Mouse (Mus musculus) heart, embryonic 11.5 days (tissue): ENCODE measurements at regions not wholly inside any gene's neighbourhood (a gene's known extent, or its start where the extent isn't known, plus 50 kb on each side); places are given as distances from the start of the nearest gene placed in this dataset.

Experiments
- ATAC-seq: fragments of 200-750 bp; cut with Nextera tagmentation; replicated peaks from 2 replicates; pipeline ENCODE4 v1.8.0; 2017; ENCODE audit warnings: moderate library complexity; ENCODE audit not compliant: insufficient number of reproducible peaks, low FRiP score, low TSS enrichment
- H3K27ac ChIP-seq: fragments of 300-500 bp; sonication (generic); 2 replicates; pipeline ENCODE4 v1.5.1; 2014; ENCODE audit warnings: mild to moderate bottlenecking, low read depth, low read length
- H3K27me3 ChIP-seq: fragments of 300-500 bp; sonication (generic); 2 replicates; pipeline ENCODE4 v1.6.1; 2014; ENCODE audit warnings: mild to moderate bottlenecking, low read length, mixed read lengths; ENCODE audit not compliant: control insufficient read depth, insufficient read depth
- H3K36me3 ChIP-seq: fragments of 300-500 bp; sonication (generic); 2 replicates; pipeline ENCODE4 v1.6.1; 2014; ENCODE audit warnings: mild to moderate bottlenecking, low read length, moderate library complexity, mixed read lengths; ENCODE audit not compliant: control insufficient read depth, insufficient read depth
- H3K4me1 ChIP-seq: fragments of 300-500 bp; sonication (generic); 2 replicates; pipeline ENCODE4 v1.6.1; 2014; ENCODE audit warnings: low read length; ENCODE audit not compliant: control insufficient read depth, insufficient read depth
- H3K4me2 ChIP-seq: fragments of 300-500 bp; sonication (generic); 2 replicates; pipeline ENCODE4 v1.6.1; 2014; ENCODE audit warnings: mild to moderate bottlenecking, moderate library complexity
- H3K4me3 ChIP-seq: fragments of 300-500 bp; sonication (generic); 2 replicates; pipeline ENCODE4 v1.5.1; 2014; ENCODE audit warnings: low read depth, low read length
- H3K9ac ChIP-seq: fragments of 300-500 bp; sonication (generic); 2 replicates; pipeline ENCODE4 v1.6.1; 2014; ENCODE audit warnings: mild to moderate bottlenecking, low read depth, low read length, moderate library complexity
- H3K9me3 ChIP-seq: fragments of 300-500 bp; sonication (generic); replicated peaks from 2 replicates; pipeline ENCODE4 v1.6.1; 2016; ENCODE audit warnings: low read length; ENCODE audit not compliant: control insufficient read depth
- WGBS: fragments of 180-500 bp; shearing (Covaris S2); extraction: QIAGEN DNeasy Blood & Tissue Kit; methylation state at CpG from one replicate; pipeline ENCODE4 v1.1.7; 2014; ENCODE audit not compliant: insufficient replicate concordance; 5-methylcytosine and 5-hydroxymethylcytosine counted together

DNA sequence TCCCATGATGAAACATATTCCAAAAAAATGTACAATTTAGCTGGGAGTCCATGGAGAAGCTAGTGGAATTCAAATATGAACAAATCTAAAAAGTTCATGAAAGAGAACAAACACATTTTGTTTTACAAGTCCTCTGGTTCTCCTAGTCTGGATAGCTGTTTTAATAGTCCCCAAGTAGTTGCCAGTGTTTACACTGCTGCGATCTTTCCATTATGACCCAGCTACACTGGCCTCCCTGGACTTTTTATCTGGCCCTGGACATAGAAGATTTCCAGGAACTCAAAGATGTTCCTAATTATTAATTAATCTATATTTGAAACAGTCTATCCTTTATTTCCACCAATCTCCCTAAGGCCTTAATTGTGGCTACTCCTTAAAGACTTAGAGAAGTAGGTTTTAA is 232.1 kb downstream of the Atp6ap1l start:
- H3K27ac ChIP-seq, result no peak overlapping the region
- WGBS, result 71% methylated on average over 1 of the region's 1 CpGs
- H3K36me3 ChIP-seq, result no peaks in the 10 kb centered on the region
- no peak overlapping the region for H3K4me3 ChIP-seq
- no peaks in the 10 kb centered on the region for H3K4me1 ChIP-seq
- no peaks in the 10 kb centered on the region for H3K27me3 ChIP-seq
- no peak overlapping the region for H3K9ac ChIP-seq
- H3K9me3 ChIP-seq, result no peaks in the 10 kb centered on the region
- no peak overlapping the region for H3K4me2 ChIP-seq
- ATAC-seq, result no peak

DNA sequence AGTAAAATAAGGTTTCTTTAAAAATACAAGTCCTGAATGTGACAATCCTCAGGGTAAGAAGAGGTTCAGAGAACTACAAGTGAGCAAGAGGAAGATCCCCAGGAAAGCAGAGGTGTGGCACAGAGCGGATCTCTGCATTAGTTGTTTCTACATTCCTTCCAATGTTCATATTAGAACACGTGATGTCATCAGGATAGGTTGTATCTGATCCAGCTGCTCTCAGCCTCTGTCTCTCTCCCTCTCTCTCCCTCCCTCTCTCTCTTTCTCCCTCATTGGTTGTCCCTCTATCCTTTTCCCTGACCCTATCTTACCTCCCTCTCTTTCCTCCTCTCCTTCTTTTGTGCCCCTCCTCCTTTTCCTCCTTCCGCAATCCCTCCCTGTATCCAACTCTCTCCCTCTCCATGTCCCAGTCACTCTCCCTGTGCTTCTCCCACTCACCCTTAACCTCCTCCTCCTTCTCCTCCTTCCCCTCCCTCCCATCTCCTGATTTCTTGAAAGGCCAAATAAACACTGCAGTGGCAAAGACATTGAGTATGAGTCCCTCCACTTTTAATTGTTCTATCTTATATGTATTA is 243.5 kb downstream of the Atp6ap1l start:
- ATAC-seq, result no peak
- no peaks in the 10 kb centered on the region for H3K9me3 ChIP-seq
- WGBS, result 72% methylated on average over 3 of the region's 3 CpGs
- no peaks in the 10 kb centered on the region for H3K27me3 ChIP-seq
- H3K27ac ChIP-seq, result no peak overlapping the region
- H3K36me3 ChIP-seq, result no peaks in the 10 kb centered on the region
- H3K9ac ChIP-seq, result no peak overlapping the region
- H3K4me1 ChIP-seq, result no peaks in the 10 kb centered on the region
- H3K4me3 ChIP-seq, result no peak overlapping the region
- no peak overlapping the region for H3K4me2 ChIP-seq

DNA sequence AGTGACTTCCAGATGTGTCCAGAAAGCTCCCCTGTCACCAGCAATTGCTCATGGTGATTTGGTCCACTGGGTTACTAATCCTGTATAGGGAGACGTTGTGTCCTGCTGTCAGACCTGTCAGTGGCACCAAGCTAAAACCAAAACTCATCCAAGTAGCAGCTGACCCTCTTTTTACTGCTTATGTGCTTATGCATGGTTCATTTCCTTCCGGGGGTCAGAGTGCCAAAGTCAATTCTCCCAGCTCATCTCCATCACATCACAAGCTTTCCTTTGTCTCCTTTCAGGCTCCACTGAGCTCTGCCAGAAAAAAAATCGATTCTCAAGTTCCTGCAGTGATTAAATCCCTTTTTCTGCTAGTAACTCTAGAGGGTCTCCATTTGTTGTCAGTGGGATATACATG is 244.2 kb downstream of the Atp6ap1l start:
- H3K27ac ChIP-seq, result no peak overlapping the region
- H3K27me3 ChIP-seq, result no peaks in the 10 kb centered on the region
- no peak for ATAC-seq
- H3K4me3 ChIP-seq, result no peak overlapping the region
- no peaks in the 10 kb centered on the region for H3K9me3 ChIP-seq
- no peak overlapping the region for H3K4me2 ChIP-seq
- H3K4me1 ChIP-seq, result no peaks in the 10 kb centered on the region
- no peak overlapping the region for H3K9ac ChIP-seq
- H3K36me3 ChIP-seq, result no peaks in the 10 kb centered on the region
- WGBS, result 31% methylated on average over 3 of the region's 3 CpGs

DNA sequence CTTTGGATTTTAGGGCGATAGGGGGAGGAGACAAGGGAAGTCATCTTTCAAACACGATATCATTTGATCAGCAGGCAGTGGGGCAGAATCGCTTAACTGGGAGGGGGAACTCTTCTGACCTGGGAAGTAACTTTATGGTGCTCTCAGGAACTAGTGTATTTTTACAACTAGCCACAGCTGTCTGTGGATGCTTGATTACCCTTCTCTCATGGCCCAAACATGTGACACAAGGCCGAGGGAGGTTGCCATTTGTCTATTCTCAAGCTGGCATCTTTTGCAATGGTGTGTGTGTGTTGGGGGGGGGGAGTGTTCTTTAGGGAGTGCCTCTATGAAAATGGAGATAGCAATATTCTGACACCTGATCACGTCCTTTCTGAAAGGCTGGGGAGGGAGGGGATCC is 246.1 kb downstream of the Atp6ap1l start:
- H3K27me3 ChIP-seq, result no peaks in the 10 kb centered on the region
- H3K27ac ChIP-seq, result no peak overlapping the region
- H3K4me2 ChIP-seq, result no peak overlapping the region
- 79% methylated on average over 5 of the region's 5 CpGs for WGBS
- H3K36me3 ChIP-seq, result no peaks in the 10 kb centered on the region
- H3K9me3 ChIP-seq, result no peaks in the 10 kb centered on the region
- ATAC-seq, result no peak
- no peak overlapping the region for H3K9ac ChIP-seq
- no peak overlapping the region for H3K4me3 ChIP-seq
- no peaks in the 10 kb centered on the region for H3K4me1 ChIP-seq

DNA sequence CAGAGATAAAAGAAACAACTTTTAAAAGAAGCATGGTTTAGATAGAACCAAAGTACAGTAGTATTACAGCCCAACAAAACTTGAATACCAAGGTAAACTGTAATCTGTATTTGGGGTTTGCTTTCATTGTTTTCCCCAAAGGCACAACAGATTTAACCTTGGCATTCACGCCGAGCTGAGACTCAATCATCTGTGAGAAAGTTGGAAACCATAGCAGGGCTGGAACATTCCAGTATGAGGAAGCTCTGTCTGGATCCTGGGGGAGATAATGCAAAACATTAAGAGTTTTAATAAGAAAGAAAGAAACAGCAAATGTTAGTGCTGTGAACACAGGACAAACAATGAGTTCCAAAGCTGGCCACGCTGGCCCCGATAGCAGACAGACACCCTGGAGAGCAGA is 258.8 kb downstream of the Atp6ap1l start:
- no peak for ATAC-seq
- 58% methylated on average over 4 of the region's 4 CpGs for WGBS
- H3K36me3 ChIP-seq, result no peaks in the 10 kb centered on the region

DNA sequence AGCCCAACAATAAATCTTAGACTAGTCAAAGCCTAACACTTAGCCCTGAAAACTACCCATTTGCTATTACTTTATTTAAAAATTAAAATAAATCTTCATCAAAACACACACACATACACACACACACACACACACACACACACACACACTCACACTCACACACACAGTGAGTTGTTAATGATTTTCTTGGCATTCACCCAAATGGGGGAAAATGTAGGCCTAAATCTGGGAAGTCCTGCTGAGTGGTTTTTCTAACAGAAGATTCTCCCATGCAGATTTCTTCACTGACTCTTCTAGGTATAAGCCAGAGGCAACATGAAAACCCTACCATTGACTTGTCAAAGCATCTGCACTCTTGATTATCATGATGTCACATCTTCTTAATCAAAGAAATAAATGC is 260.9 kb downstream of the Atp6ap1l start:
- no peak for ATAC-seq
- no peak overlapping the region for H3K4me3 ChIP-seq
- H3K4me1 ChIP-seq, result no peaks in the 10 kb centered on the region
- no peak overlapping the region for H3K9ac ChIP-seq
- H3K27me3 ChIP-seq, result no peaks in the 10 kb centered on the region
- no peaks in the 10 kb centered on the region for H3K36me3 ChIP-seq
- H3K9me3 ChIP-seq, result no peaks in the 10 kb centered on the region
- no peak overlapping the region for H3K4me2 ChIP-seq
- no peak overlapping the region for H3K27ac ChIP-seq

More for the DNA sequence above, 258.8 kb downstream of the Atp6ap1l start:
- H3K9ac ChIP-seq, result no peak overlapping the region
- no peak overlapping the region for H3K4me2 ChIP-seq
- H3K4me3 ChIP-seq, result no peak overlapping the region
- H3K4me1 ChIP-seq, result no peaks in the 10 kb centered on the region
- H3K27me3 ChIP-seq, result no peaks in the 10 kb centered on the region
- no peaks in the 10 kb centered on the region for H3K9me3 ChIP-seq
- no peak overlapping the region for H3K27ac ChIP-seq

DNA sequence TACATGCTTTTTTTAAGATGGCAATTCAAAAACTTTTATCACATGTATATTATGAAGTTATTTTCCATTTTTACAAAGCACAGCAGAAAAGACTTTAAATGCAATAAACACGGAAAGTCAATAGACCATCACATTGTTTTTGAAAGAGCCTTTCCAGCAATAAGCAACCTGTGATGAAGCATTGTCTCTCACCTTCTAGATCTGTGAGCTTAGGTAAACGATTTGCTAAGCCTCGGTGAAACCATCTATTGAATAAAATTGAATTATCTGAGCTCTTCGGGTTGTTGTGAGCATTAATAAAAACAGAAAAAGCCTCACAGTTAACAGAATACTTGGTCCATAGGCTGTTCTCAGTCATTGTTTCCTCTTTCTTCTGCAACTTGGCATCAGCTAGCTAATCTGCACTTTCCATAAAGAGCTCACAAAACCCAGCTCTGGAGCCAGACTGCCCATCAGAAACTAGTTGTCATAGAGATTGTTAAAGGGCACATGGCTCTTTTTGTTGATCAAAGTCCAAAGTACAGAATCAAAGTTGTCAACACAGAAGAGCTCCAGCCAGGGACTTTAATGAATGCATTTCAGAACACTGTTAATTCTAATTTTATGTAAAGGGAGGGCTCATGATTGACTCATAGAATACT is 261.5 kb downstream of the Atp6ap1l start:
- Histone ChIP-seq H3K4me1 (no peaks in the 10 kb centered on the region), H3K9me3 (no peaks in the 10 kb centered on the region), H3K4me2 (no peak overlapping the region), H3K4me3 (no peak overlapping the region), H3K27me3 (no peaks in the 10 kb centered on the region), H3K9ac (no peak overlapping the region), H3K36me3 (no peaks in the 10 kb centered on the region), H3K27ac (no peak overlapping the region)
- ATAC-seq, result no peak
- WGBS, result 79% methylated on average over 4 of the region's 4 CpGs

DNA sequence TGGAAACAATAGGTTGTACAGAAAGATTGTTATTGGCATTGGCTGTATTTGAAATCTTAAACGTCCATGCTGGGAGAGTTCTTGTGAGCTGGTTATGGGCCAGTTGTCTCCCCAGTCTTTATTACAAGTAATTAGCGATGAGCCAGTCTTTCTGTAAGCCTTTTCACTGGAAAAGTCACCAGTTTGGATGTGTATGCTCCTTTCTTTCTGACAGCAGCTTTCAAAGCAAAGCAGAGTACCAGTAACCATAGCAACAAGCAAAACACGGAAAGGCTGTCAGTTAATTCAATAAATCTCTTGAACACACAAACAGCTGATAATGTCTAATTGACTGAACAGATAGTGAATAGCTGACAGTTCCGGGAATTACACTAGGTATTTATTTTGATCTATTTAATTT is 262.0 kb downstream of the Atp6ap1l start:
- Histone ChIP-seq H3K4me1 (no peaks in the 10 kb centered on the region), H3K9me3 (no peaks in the 10 kb centered on the region), H3K9ac (no peak overlapping the region), H3K4me2 (no peak overlapping the region), H3K27ac (no peak overlapping the region), H3K4me3 (no peak overlapping the region), H3K27me3 (no peaks in the 10 kb centered on the region), H3K36me3 (no peaks in the 10 kb centered on the region)
- WGBS, result 46% methylated on average over 4 of the region's 4 CpGs
- no peak for ATAC-seq

DNA sequence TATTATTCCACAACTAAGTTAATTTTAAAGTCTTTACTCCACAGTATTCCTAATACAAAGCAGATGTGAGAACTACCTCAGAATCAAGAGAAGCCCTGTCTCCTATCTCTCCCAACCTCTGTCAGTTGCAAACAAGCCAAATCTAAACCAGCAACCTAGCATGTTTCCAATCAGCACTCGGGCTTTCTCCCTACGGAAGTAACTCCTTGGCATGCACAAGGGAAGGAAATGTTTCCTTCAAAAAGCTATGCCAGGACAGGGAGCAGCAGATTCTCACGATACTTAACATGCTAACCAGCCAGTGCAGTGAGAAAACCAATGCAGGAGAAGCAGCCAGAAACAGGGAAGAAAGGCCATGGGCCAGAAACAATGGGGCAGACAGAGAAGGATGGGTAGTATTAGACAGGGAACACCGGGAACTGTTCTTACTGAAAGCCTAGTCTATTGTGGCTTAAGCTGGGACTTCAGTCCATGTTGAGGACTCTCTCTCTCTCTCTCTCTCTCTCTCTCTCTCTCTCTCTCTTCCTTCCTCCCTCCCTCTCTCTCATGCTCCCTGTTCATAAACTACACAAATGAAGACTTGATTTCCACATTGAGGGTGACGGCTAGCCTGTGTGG is 262.8 kb downstream of the Atp6ap1l start:
- Histone ChIP-seq H3K4me3 (no peak overlapping the region), H3K27ac (no peak overlapping the region), H3K36me3 (no peaks in the 10 kb centered on the region), H3K9ac (no peak overlapping the region), H3K27me3 (no peaks in the 10 kb centered on the region), H3K9me3 (no peaks in the 10 kb centered on the region), H3K4me1 (no peaks in the 10 kb centered on the region), H3K4me2 (no peak overlapping the region)
- no peak for ATAC-seq
- 63% methylated on average over 5 of the region's 5 CpGs for WGBS
